Mouse (Mus musculus) midbrain, embryonic 14.5 days (tissue): ENCODE data around the gene Mthfd1l. TPM values are rescaled to one million over a fixed set of nuclear protein-coding genes. Genes with fewer than 3 reads are reported as not detected.

Source experiments
- ATAC-seq: fragments of 200-750 bp; cut with Nextera tagmentation; 2 replicates; pipeline ENCODE4 v1.8.0; 2017; ENCODE audit warnings: moderate number of reproducible peaks, moderate library complexity; ENCODE audit not compliant: low FRiP score, low TSS enrichment
- DNase-seq: peaks from one replicate; pipeline ENCODE4 v3.0.0-alpha.2; 2015
- H3K27ac ChIP-seq: fragments of 300-500 bp; sonication (generic); replicated peaks from 2 replicates; pipeline ENCODE4 v1.5.1; 2014; ENCODE audit warnings: mild to moderate bottlenecking, low read depth, low read length, moderate library complexity
- H3K27me3 ChIP-seq: fragments of 300-500 bp; sonication (generic); 2 replicates; pipeline ENCODE4 v1.6.1; 2014; ENCODE audit warnings: low read length, control low read depth, mixed read lengths; ENCODE audit not compliant: control insufficient read depth, insufficient read depth
- H3K36me3 ChIP-seq: fragments of 300-500 bp; sonication (generic); 2 replicates; pipeline ENCODE4 v1.6.1; 2014; ENCODE audit warnings: low read length, control low read depth; ENCODE audit not compliant: control insufficient read depth, insufficient read depth
- H3K4me1 ChIP-seq: fragments of 300-500 bp; sonication (generic); 2 replicates; pipeline ENCODE4 v1.6.1; 2014; ENCODE audit warnings: mild to moderate bottlenecking, antibody characterized with exemption, low read length, control low read depth; ENCODE audit not compliant: control insufficient read depth, insufficient read depth
- H3K4me2 ChIP-seq: fragments of 300-500 bp; sonication (generic); 2 replicates; pipeline ENCODE4 v1.6.1; 2014; ENCODE audit warnings: mild to moderate bottlenecking, low read length, moderate library complexity
- H3K4me3 ChIP-seq: fragments of 300-500 bp; sonication (generic); replicated peaks from 2 replicates; pipeline ENCODE4 v1.5.1; 2014; ENCODE audit warnings: low read depth, low read length
- H3K9ac ChIP-seq: fragments of 300-500 bp; sonication (generic); replicated peaks from 2 replicates; pipeline ENCODE4 v1.6.1; 2014; ENCODE audit warnings: mild to moderate bottlenecking, low read length, moderate library complexity
- H3K9me3 ChIP-seq: fragments of 300-500 bp; sonication (generic); 2 replicates; pipeline ENCODE4 v1.6.1; 2016; ENCODE audit warnings: low read length, control low read depth, mixed read lengths; ENCODE audit not compliant: control insufficient read depth
- WGBS: fragments of 180-500 bp; shearing (Covaris S2); extraction: QIAGEN DNeasy Blood & Tissue Kit; methylation state at CpG from one replicate; pipeline ENCODE4 v1.1.7; 2014; 5-methylcytosine and 5-hydroxymethylcytosine counted together
- polyA plus RNA-seq: library from polyadenylated mRNA; unstranded; fragments of >200 nt; fragmentation: Nextera tagmentation; extraction: Ambion mirVana; gene quantifications from 2 replicates; pipeline ENCODE4 v1.2.1, GENCODE M21; 2014

The Mthfd1l gene
- polyA plus RNA-seq, 1 experiment from 2014 or later: 6.4 TPM

DNA sequence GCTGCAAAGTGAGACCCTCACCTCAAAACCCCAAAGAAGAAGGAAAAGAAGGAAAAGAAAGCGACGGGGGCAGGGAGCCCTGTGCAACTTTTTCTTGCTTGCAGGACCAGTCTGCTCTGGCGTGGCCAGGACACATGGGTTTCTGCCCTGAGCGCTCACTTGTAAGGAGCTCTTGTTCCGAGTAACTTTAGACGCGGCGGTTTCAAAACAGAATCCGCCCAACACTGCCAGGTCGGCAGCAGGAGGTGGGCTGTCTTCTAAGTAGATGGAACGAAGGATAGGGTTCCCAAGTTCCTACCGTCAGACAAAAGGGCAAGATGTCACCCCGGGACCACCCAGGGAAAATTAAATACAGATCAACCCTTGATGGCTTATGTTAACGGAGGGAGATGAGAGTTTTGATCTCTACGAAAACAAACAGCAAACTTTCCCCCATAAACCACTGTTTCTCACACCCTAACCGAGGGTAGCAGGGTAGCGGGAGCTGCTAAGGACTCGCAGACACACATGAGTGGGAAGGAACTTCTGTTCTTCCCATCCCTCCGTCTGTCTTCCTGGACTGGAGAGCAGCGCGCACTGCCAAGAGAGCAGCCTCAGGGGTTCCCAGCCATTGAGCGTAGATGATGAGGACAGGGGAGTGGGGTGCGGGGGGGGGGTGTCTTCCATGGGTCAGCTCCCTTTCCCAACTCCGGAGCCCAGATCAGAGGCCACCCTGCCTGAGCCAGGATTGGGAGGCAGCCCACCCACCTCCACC lies 237.6 kb downstream of the Mthfd1l start:
- Histone ChIP-seq H3K4me2 (no peak overlapping the region), H3K4me3 (no peak overlapping the region), H3K9ac (no peak overlapping the region), H3K9me3 (no peaks in the 10 kb centered on the region), H3K36me3 (no peaks in the 10 kb centered on the region), H3K4me1 (no peaks in the 10 kb centered on the region), H3K27ac (no peak overlapping the region), H3K27me3 (no peaks in the 10 kb centered on the region)
- ATAC-seq (no peak), DNase-seq (no peak)
- WGBS: 43% methylated on average over 24 of the region's 24 CpGs

DNA sequence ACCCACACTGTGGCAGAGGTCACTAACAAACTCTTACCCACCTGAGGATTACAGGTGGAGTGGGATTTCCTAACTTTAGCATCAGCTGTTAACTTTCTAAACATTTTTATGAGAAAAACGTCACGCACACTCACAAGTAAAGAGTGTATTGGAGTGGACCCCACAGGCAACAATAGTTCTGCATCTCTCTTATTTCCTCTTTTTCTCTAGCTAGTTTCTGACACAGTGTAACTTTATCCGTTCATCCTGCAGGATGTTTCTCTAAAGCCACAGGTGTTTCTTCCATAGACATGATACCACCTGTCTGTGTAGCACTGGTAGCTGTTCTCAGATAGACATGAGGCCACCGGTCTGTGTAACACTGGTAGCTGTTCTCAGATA lies 238.1 kb downstream of the Mthfd1l start:
- Histone ChIP-seq H3K4me1 (no peaks in the 10 kb centered on the region), H3K9me3 (no peaks in the 10 kb centered on the region), H3K4me2 (no peak overlapping the region), H3K27me3 (no peaks in the 10 kb centered on the region), H3K36me3 (no peaks in the 10 kb centered on the region), H3K27ac (no peak overlapping the region), H3K4me3 (no peak overlapping the region), H3K9ac (no peak overlapping the region)
- 87% methylated on average over 4 of the region's 4 CpGs for WGBS
- no peak for ATAC-seq
- no peak for DNase-seq

Other genes with a start within 250 kb of the Mthfd1l start
- gene Plekhg1, start 232.8 kb upstream of the Mthfd1l start, polyA plus RNA-seq: 3.4 and 8.9 TPM in 2 replicates